In the genomic region with DNA sequence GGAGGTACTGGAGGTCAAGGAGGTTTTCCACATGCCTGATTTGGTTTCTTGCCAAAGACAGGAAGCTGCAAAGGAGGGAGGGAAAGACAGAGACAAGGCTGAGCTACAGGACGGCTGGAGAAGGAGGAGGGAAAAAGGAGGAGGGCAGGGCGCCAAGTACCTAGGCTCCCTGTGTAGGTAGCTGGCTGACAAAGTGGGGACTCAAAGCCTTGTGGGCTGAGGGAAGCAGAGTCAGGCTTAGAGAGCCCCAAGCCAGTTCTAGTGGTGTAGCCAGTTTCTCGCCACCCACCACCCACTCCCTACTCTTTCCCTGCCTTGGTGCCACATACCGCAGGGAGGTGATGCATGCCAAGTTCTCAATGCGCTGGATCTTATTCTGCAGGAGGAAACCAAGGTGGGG, we compare ENCODE assay signal across 26 mouse cellular contexts. TPM values are rescaled to one million over a fixed set of nuclear protein-coding genes. Genes with fewer than 3 reads are reported as not detected.
DNase-seq lines count a peak whose midpoint lies in the region; ATAC-seq lines count a peak whose summit lies in the region.
"Had no signal": no experiment of that assay in that cellular context is flagged by ENCODE, and none has a peak within 500 bp of the region (broad histone marks: within the 10 kb centered on the region; RNA-seq: fewer than 3 reads in every experiment).

No protein-coding gene starts in this region.

- no peaks in the 10 kb centered on the region for H3K9me3 ChIP-seq in kidney, embryonic 15.5 days (replicated peaks)
- H3K9me3 ChIP-seq: hindbrain, embryonic 13.5 days; liver, embryonic 13.5 days; lung, embryonic 15.5 days; neural tube, embryonic 12.5 days; stomach, embryonic 15.5 days had no signal

- peaks cover 15% of the 10 kb centered on the region for H3K4me1 ChIP-seq in kidney, embryonic 15.5 days
- H3K4me1 ChIP-seq: neural tube, embryonic 12.5 days; stomach, embryonic 15.5 days had no signal

- H3K36me3 ChIP-seq in kidney, embryonic 15.5 days: peaks cover 16% of the 10 kb centered on the region
- H3K36me3 ChIP-seq: hindbrain, embryonic 13.5 days; liver, embryonic 13.5 days; lung, embryonic 15.5 days; stomach, embryonic 15.5 days had no signal

- ATAC-seq in kidney, embryonic 15.5 days (replicated peaks; ENCODE audit: low FRiP score): no peak
- ATAC-seq: forebrain, postnatal 0 days had no signal

- no peak overlapping the region for H3K4me3 ChIP-seq in kidney, embryonic 15.5 days (replicated peaks)
- H3K4me3 ChIP-seq: erythroblast, embryonic 14.5 days; hindbrain, embryonic 13.5 days; liver, embryonic 13.5 days; lung, embryonic 15.5 days; neural tube, embryonic 12.5 days; stomach, embryonic 15.5 days had no signal

- H3K9ac ChIP-seq in kidney, embryonic 15.5 days: no peak overlapping the region
- H3K9ac ChIP-seq: forebrain, postnatal 0 days; hindbrain, embryonic 13.5 days; liver, embryonic 13.5 days; lung, embryonic 15.5 days; neural tube, embryonic 12.5 days; stomach, embryonic 15.5 days had no signal

- H3K27ac ChIP-seq in kidney, embryonic 15.5 days: no peak overlapping the region
- H3K27ac ChIP-seq: hindbrain, embryonic 13.5 days; liver, embryonic 13.5 days; lung, embryonic 15.5 days; macrophage; neural tube, embryonic 12.5 days; stomach, embryonic 15.5 days had no signal

- no peak overlapping the region for H3K4me2 ChIP-seq in kidney, embryonic 15.5 days
- H3K4me2 ChIP-seq: heart, embryonic 11.5 days; hindbrain, embryonic 13.5 days; liver, embryonic 13.5 days; lung, embryonic 15.5 days; midbrain, embryonic 11.5 days; neural tube, embryonic 12.5 days; stomach, embryonic 15.5 days had no signal

- peak; percentile 73 to 75 for DNase-seq in cerebellum, postnatal 10 days
- DNase-seq in cerebellum, adult 9-10 months: no peak
- peak; percentile 68 for DNase-seq in kidney, adult 11 months
- DNase-seq in right cerebral cortex, postnatal 25 days: peak; percentile 56
- DNase-seq in right cerebral cortex, postnatal 10 days (ENCODE audit: low spot score in 2 of 2): no peak
- DNase-seq in telencephalon, adult 2 months (ENCODE audit: low read depth, low spot score): peak; percentile 72
- DNase-seq in layer of hippocampus, postnatal 14 days (ENCODE audit: low spot score in 2 of 2): no peak
- DNase-seq: adrenal gland, adult 2 months; cerebellum, adult 9-11 months; forebrain, postnatal 0 days; heart, postnatal 14 days; layer of hippocampus, adult 9-11 months; liver, embryonic 13.5 days; spleen, adult 18-20 months had no signal

- WGBS in kidney, embryonic 15.5 days: 88% methylated on average over 5 of the region's 5 CpGs

- H3K27me3 ChIP-seq in kidney, embryonic 15.5 days: no peaks in the 10 kb centered on the region
- H3K27me3 ChIP-seq: CH12.LX; hindbrain, embryonic 13.5 days; liver, embryonic 13.5 days; lung, embryonic 15.5 days; neural tube, embryonic 12.5 days; stomach, embryonic 15.5 days had no signal

RNA-seq across cellular contexts. Expression of a gene that starts 5.1 kb away (rescaled TPM):
- polyA plus RNA-seq in kidney, embryonic 15.5 days (2015; fragmentation: Nextera tagmentation; extraction: Ambion mirVana): 1.0 and 1.5 TPM in 2 replicates
- under 1 TPM; 0.74 to 0.86 TPM for total RNA-seq in layer of hippocampus, postnatal 14 days (2021)
- total RNA-seq: monocyte, adult 5-6 weeks had no signal
- polyA plus RNA-seq: erythroblast, embryonic 14.5 days had no signal

RNA-seq across cellular contexts. Expression of a gene that starts 5.2 kb away (rescaled TPM):
- 90.0 and 91.3 TPM in 2 replicates for polyA plus RNA-seq in kidney, embryonic 15.5 days (2015; fragmentation: Nextera tagmentation; extraction: Ambion mirVana)
- 10 to 100 TPM; 81.9 to 84.1 TPM for total RNA-seq in layer of hippocampus, postnatal 14 days (2021)

RNA-seq across cellular contexts. Expression of a gene that starts 6.4 kb away (rescaled TPM):
- polyA plus RNA-seq in kidney, embryonic 15.5 days (2015; fragmentation: Nextera tagmentation; extraction: Ambion mirVana): 38.2 and 38.8 TPM in 2 replicates
- 1 to 10 TPM; 4.8 to 6.3 TPM for total RNA-seq in layer of hippocampus, postnatal 14 days (2021)

RNA-seq across cellular contexts. Expression of a gene that starts 14.3 kb away (rescaled TPM):
- polyA plus RNA-seq in kidney, embryonic 15.5 days (2015; fragmentation: Nextera tagmentation; extraction: Ambion mirVana): 8.8 and 12.7 TPM in 2 replicates
- 10 to 100 TPM; 15.1 to 16.2 TPM for total RNA-seq in layer of hippocampus, postnatal 14 days (2021)

RNA-seq across cellular contexts. Expression of a gene that starts 22.9 kb away (rescaled TPM):
- 1.4 and 1.5 TPM in 2 replicates for polyA plus RNA-seq in kidney, embryonic 15.5 days (2015; fragmentation: Nextera tagmentation; extraction: Ambion mirVana)
- total RNA-seq in layer of hippocampus, postnatal 14 days (2021): 1 to 10 TPM in 1 of 2 experiments, under 1 TPM in 1; 0.81 to 1.1 TPM
- total RNA-seq: monocyte, adult 5-6 weeks had no signal
- polyA plus RNA-seq: erythroblast, embryonic 14.5 days; intestine, embryonic 14.5 days; macrophage; midbrain, embryonic 11.5 days had no signal

Comparison
In these comparisons a context has a peak if more than half of its experiments do, and no peak if none do; other contexts are left out.
1. DNase-seq: peak in cerebellum, postnatal 10 days (2 of 2), kidney, adult 11 months (single experiment), right cerebral cortex, postnatal 25 days (single experiment) and telencephalon, adult 2 months (single experiment); none in cerebellum, adult 9-10 months (single experiment), right cerebral cortex, postnatal 10 days (0 of 2) and layer of hippocampus, postnatal 14 days (0 of 2).